Mouse (Mus musculus): ENCODE data around the gene Agtpbp1. TPM values are rescaled to one million over a fixed set of nuclear protein-coding genes. Genes with fewer than 3 reads are reported as not detected.
A peak's percentile ranks its signal among the peaks of the same experiment; 100 is the strongest.

Agtpbp1 gene
- 25.0 and 32.1 TPM in 2 replicates for total RNA-seq (2012; rRNA removed)

DNA sequence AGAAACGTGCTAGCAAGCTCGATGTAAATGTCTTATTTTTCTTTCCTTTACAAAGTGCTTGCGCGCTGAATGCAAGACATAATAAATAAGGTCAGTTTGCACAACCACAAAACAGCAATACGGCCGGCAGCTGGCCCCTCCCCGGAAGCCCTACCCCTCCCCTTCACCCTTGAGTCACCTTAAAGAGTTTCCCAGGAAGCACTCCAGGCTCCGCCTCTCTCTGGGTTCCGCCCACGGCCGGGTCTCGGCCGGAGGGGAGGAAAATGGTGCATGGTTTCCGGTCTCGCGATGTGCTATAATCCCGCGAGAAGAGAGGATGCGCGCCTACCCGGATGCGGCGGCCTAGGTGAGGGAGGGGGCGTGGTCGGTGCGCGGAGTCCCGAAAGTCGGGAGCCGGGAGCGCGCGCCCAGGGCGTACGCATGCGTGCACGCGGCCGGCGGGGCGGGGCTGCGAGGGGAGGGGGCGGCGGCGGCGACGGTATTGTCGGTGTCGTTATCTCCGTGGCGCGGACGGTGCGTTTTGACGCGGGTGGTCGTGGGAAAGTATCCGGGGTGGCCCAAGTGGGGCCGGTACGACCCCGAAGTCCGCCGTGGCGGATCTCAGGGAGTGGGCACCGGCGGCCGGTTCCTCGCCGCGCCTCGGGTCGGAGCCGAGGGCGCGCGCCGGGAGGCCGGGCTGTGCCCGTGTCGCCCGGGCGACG is at the start of gene Agtpbp1, which contains the start of gene Naa35:
Gene Agtpbp1 (minus strand): TSS at position 281 of the 701 bp plus-strand sequence.
Gene Naa35 (plus strand): TSS at position 313 of the 701 bp plus-strand sequence.
- TF ChIP-seq CHD2 (IDR thresholded peaks at IDR 0.05; ENCODE audit: low read depth, low read length) (peak; percentile 99), HCFC1 (IDR thresholded peaks at IDR 0.05; ENCODE audit: borderline replicate concordance, insufficient read depth, low read length) (peak; percentile 86), ZNF384 (IDR thresholded peaks at IDR 0.05; ENCODE audit: low read depth, low read length) (no peak), ZC3H11A (IDR thresholded peaks at IDR 0.05; ENCODE audit: borderline replicate concordance, low read depth, low read length) (no peak), MAFK (IDR thresholded peaks at IDR 0.05; ENCODE audit: insufficient read depth, low read depth, low read length) (no peak)
- Histone ChIP-seq H3K4me3 (ENCODE audit: insufficient read depth in 1 of 2, low read depth in 1 of 2, low read length in 2 of 2, poor library complexity in 1 of 2, severe bottlenecking in 1 of 2) (peak within 1 kb of the TSS; percentile 72 to 100), H3K27ac (ENCODE audit: insufficient read depth, low read depth, low read length, poor library complexity, severe bottlenecking) (peak within 1 kb of the TSS; percentile 76), H3K9me3 (ENCODE audit: control insufficient read depth, insufficient read depth, low read depth, low read length) (no peaks in the 10 kb centered on the region), H3K4me1 (ENCODE audit: control insufficient read depth in 2 of 2, insufficient read depth in 2 of 2, low read length in 2 of 2, poor library complexity in 1 of 2) (peaks cover 2 to 5% of the 10 kb centered on the region in 2 experiments; a peak in 2 of 4 replicates), H3K36me3 (ENCODE audit: control insufficient read depth, insufficient read depth, low read length, poor library complexity, severe bottlenecking) (peaks cover 4% of the 10 kb centered on the region), H3K9ac (ENCODE audit: insufficient read depth, low read depth, low read length, poor library complexity, severe bottlenecking) (peak within 1 kb of the TSS; percentile 99)
- in situ Hi-C loops (cut with MboI; ENCODE audit: low sequenced_read_pairs in 2 of 2, unreplicated experiment in 2 of 2), result no loop called here
- DNase-seq (ENCODE audit: low read depth, low spot score), result peak; percentile 99

DNA sequence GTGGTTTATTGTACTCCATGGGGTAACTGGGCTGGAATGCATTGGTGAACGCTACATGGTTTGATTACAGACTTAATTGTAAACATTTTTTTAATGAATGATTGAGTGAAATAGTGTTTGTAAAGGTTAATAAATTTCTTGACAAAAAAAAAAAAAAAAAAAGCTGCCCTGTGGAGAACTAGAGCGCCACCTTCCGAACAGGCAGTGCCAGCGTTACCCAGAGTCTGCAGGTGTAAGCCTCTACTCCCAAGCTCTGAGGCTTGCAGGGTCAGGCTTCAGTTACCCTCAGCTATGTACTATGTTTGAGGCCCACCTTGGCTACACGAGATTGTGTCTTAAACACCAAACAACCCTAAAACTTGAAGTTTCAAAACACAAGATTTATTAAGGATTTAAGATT is 49.6 kb upstream of the Agtpbp1 start:
- Histone ChIP-seq H3K9me3 (ENCODE audit: control insufficient read depth, insufficient read depth, low read depth, low read length) (no peaks in the 10 kb centered on the region), H3K4me1 (ENCODE audit: control insufficient read depth in 2 of 2, insufficient read depth in 2 of 2, low read length in 2 of 2, poor library complexity in 1 of 2) (no peaks in the 10 kb centered on the region), H3K4me3 (ENCODE audit: insufficient read depth in 1 of 2, low read depth in 1 of 2, low read length in 2 of 2, poor library complexity in 1 of 2, severe bottlenecking in 1 of 2) (no peak overlapping the region), H3K27ac (ENCODE audit: insufficient read depth, low read depth, low read length, poor library complexity, severe bottlenecking) (no peak overlapping the region), H3K9ac (ENCODE audit: insufficient read depth, low read depth, low read length, poor library complexity, severe bottlenecking) (no peak overlapping the region), H3K36me3 (ENCODE audit: control insufficient read depth, insufficient read depth, low read length, poor library complexity, severe bottlenecking) (peaks cover 61% of the 10 kb centered on the region)
- TF ChIP-seq CHD2 (IDR thresholded peaks at IDR 0.05; ENCODE audit: low read depth, low read length) (no peak), HCFC1 (IDR thresholded peaks at IDR 0.05; ENCODE audit: borderline replicate concordance, insufficient read depth, low read length) (no peak), ZC3H11A (IDR thresholded peaks at IDR 0.05; ENCODE audit: borderline replicate concordance, low read depth, low read length) (no peak), ZNF384 (IDR thresholded peaks at IDR 0.05; ENCODE audit: low read depth, low read length) (peak; percentile 94), MAFK (IDR thresholded peaks at IDR 0.05; ENCODE audit: insufficient read depth, low read depth, low read length) (no peak)
- DNase-seq (ENCODE audit: low read depth, low spot score), result no peak
- in situ Hi-C loops (cut with MboI; ENCODE audit: low sequenced_read_pairs in 2 of 2, unreplicated experiment in 2 of 2), result no loop called here

- no peak for DNase-seq (ENCODE audit: low read depth, low spot score)
- no peak overlapping the region for H3K27ac ChIP-seq (ENCODE audit: insufficient read depth, low read depth, low read length, poor library complexity, severe bottlenecking)
- no peak for TF ChIP-seq ZC3H11A (IDR thresholded peaks at IDR 0.05; ENCODE audit: borderline replicate concordance, low read depth, low read length)
- TF ChIP-seq MAFK (IDR thresholded peaks at IDR 0.05; ENCODE audit: insufficient read depth, low read depth, low read length), result no peak
- TF ChIP-seq HCFC1 (IDR thresholded peaks at IDR 0.05; ENCODE audit: borderline replicate concordance, insufficient read depth, low read length), result no peak
- TF ChIP-seq ZNF384 (IDR thresholded peaks at IDR 0.05; ENCODE audit: low read depth, low read length), result no peak
- no peak for TF ChIP-seq CHD2 (IDR thresholded peaks at IDR 0.05; ENCODE audit: low read depth, low read length)
- no peak overlapping the region for H3K4me3 ChIP-seq (ENCODE audit: insufficient read depth in 1 of 2, low read depth in 1 of 2, low read length in 2 of 2, poor library complexity in 1 of 2, severe bottlenecking in 1 of 2)
- peaks cover 20% of the 10 kb centered on the region for H3K36me3 ChIP-seq (ENCODE audit: control insufficient read depth, insufficient read depth, low read length, poor library complexity, severe bottlenecking)
- no peaks in the 10 kb centered on the region for H3K9me3 ChIP-seq (ENCODE audit: control insufficient read depth, insufficient read depth, low read depth, low read length)
- in situ Hi-C loops (cut with MboI; ENCODE audit: low sequenced_read_pairs in 2 of 2, unreplicated experiment in 2 of 2), result no loop called here
- H3K9ac ChIP-seq (ENCODE audit: insufficient read depth, low read depth, low read length, poor library complexity, severe bottlenecking), result no peak overlapping the region
- H3K4me1 ChIP-seq (ENCODE audit: control insufficient read depth in 2 of 2, insufficient read depth in 2 of 2, low read length in 2 of 2, poor library complexity in 1 of 2), result no peaks in the 10 kb centered on the region
Measured at GRCm38 (mm10) chr13:59626739-59627138, 41.7 kb upstream of the Agtpbp1 start.

- DNase-seq (ENCODE audit: low read depth, low spot score), result no peak
- Histone ChIP-seq H3K9me3 (ENCODE audit: control insufficient read depth, insufficient read depth, low read depth, low read length) (no peaks in the 10 kb centered on the region), H3K36me3 (ENCODE audit: control insufficient read depth, insufficient read depth, low read length, poor library complexity, severe bottlenecking) (peaks cover 17% of the 10 kb centered on the region), H3K27ac (ENCODE audit: insufficient read depth, low read depth, low read length, poor library complexity, severe bottlenecking) (no peak overlapping the region), H3K4me1 (ENCODE audit: control insufficient read depth in 2 of 2, insufficient read depth in 2 of 2, low read length in 2 of 2, poor library complexity in 1 of 2) (no peaks in the 10 kb centered on the region), H3K9ac (ENCODE audit: insufficient read depth, low read depth, low read length, poor library complexity, severe bottlenecking) (no peak overlapping the region), H3K4me3 (ENCODE audit: insufficient read depth in 1 of 2, low read depth in 1 of 2, low read length in 2 of 2, poor library complexity in 1 of 2, severe bottlenecking in 1 of 2) (no peak overlapping the region)
- TF ChIP-seq ZNF384 (IDR thresholded peaks at IDR 0.05; ENCODE audit: low read depth, low read length) (no peak), CHD2 (IDR thresholded peaks at IDR 0.05; ENCODE audit: low read depth, low read length) (no peak), HCFC1 (IDR thresholded peaks at IDR 0.05; ENCODE audit: borderline replicate concordance, insufficient read depth, low read length) (no peak)
- in situ Hi-C loops (cut with MboI; ENCODE audit: low sequenced_read_pairs in 2 of 2, unreplicated experiment in 2 of 2), result no loop called here
Measured at GRCm38 (mm10) chr13:59624903-59625302, 39.9 kb upstream of the Agtpbp1 start.
